Mouse (Mus musculus) lung, embryonic 14.5 days (tissue): Measurements from ENCODE around the gene Adamts3. TPM values are rescaled to one million over a fixed set of nuclear protein-coding genes. Genes with fewer than 3 reads are reported as not detected.
A peak's percentile ranks its signal among the peaks of the same experiment; 100 is the strongest.

Source experiments
- ATAC-seq: fragments of 200-750 bp; cut with Nextera tagmentation; 2 replicates; pipeline ENCODE4 v1.8.0; 2017; ENCODE audit warnings: mild to moderate bottlenecking, moderate TSS enrichment, moderate library complexity; ENCODE audit not compliant: insufficient read depth
- DNase-seq: peaks from one replicate; pipeline ENCODE4 v3.0.0-alpha.2; 2015
- H3K27ac ChIP-seq: fragments of 300-500 bp; sonication (generic); 2 replicates; pipeline ENCODE4 v1.5.1; 2014; ENCODE audit warnings: low read depth, mild to moderate bottlenecking, moderate library complexity
- H3K27me3 ChIP-seq: fragments of 300-500 bp; sonication (generic); 2 replicates; pipeline ENCODE4 v1.6.1; 2014; ENCODE audit warnings: low read length, control low read depth; ENCODE audit not compliant: insufficient read depth
- H3K36me3 ChIP-seq: fragments of 300-500 bp; sonication (generic); 2 replicates; pipeline ENCODE4 v1.6.1; 2014; ENCODE audit warnings: control low read depth; ENCODE audit not compliant: insufficient read depth
- H3K4me1 ChIP-seq: fragments of 300-500 bp; sonication (generic); 2 replicates; pipeline ENCODE4 v1.6.1; 2014; ENCODE audit warnings: antibody characterized with exemption, control low read depth; ENCODE audit not compliant: insufficient read depth
- H3K4me2 ChIP-seq: fragments of 300-500 bp; sonication (generic); 2 replicates; pipeline ENCODE4 v1.6.1; 2014; ENCODE audit warnings: mild to moderate bottlenecking
- H3K4me3 ChIP-seq: fragments of 300-500 bp; sonication (generic); 2 replicates; pipeline ENCODE4 v1.5.1; 2014; ENCODE audit warnings: low read depth, low read length
- H3K9ac ChIP-seq: fragments of 300-500 bp; sonication (generic); 2 replicates; pipeline ENCODE4 v1.6.1; 2014
- H3K9me3 ChIP-seq: fragments of 300-500 bp; sonication (generic); 2 replicates; pipeline ENCODE4 v1.6.1; 2016; ENCODE audit warnings: low read depth, low read length, control low read depth
- CTCF ChIP-seq: IDR thresholded peaks from 2 replicates; pipeline ENCODE4 v1.5.1; 2016; ENCODE audit warnings: antibody characterized with exemption, low read depth
- WGBS: fragments of 180-500 bp; shearing (Covaris S2); extraction: QIAGEN DNeasy Blood & Tissue Kit; methylation state at CpG from one replicate; pipeline ENCODE4 v1.1.7; 2014; 5-methylcytosine and 5-hydroxymethylcytosine counted together
- polyA plus RNA-seq: library from polyadenylated mRNA; unstranded; fragments of >200 nt; fragmentation: Nextera tagmentation; extraction: Ambion mirVana; gene quantifications from 2 replicates; pipeline ENCODE4 v1.2.1, GENCODE M21; 2014

The Adamts3 gene
- polyA plus RNA-seq, 1 experiment from 2014 or later: 5.9 TPM

DNA sequence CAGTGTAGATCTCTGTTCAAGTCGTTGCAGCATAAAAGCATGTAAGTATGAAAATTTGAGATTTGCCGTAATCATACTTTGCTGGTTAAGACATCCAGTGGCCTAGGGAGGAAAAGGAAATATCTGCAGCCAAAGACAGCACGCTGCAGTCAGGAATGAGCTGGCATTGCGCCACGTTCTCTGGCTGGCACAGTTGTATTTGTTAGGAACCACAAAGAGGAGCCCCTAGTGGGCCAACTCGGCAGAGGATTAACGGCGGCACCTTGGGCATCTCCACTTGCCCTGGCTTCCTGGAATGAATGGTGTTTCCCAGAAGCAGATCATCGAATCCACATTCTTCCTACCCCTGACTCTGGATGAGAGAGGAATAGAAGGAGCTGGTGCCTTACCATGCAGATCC is 14.4 kb upstream of the Adamts3 start:
- H3K4me1 ChIP-seq: no peaks in the 10 kb centered on the region
- DNase-seq (peak; percentile 78), ATAC-seq (0 out of 2 replicates have a peak, but pooled peaks have one; percentile 49)
- H3K9me3 ChIP-seq: no peaks in the 10 kb centered on the region
- 52% methylated on average over 9 of the region's 9 CpGs for WGBS
- peak; percentile 19; the same call in 1 of the 2 replicates for TF ChIP-seq CTCF
- no peak overlapping the region for H3K4me2 ChIP-seq
- no peak overlapping the region for H3K9ac ChIP-seq
- no peak overlapping the region for H3K4me3 ChIP-seq
- no peak overlapping the region for H3K27ac ChIP-seq
- H3K36me3 ChIP-seq: no peaks in the 10 kb centered on the region
- H3K27me3 ChIP-seq: no peaks in the 10 kb centered on the region

GRCm38 (mm10) chr5:89895520-89895919 is 12.4 kb upstream of the Adamts3 start:
- H3K27ac ChIP-seq: no peak overlapping the region
- ATAC-seq (no peak), DNase-seq (no peak)
- no peak overlapping the region for H3K9ac ChIP-seq
- WGBS: 69% methylated on average over 7 of the region's 7 CpGs
- H3K4me3 ChIP-seq: no peak overlapping the region
- no peak for TF ChIP-seq CTCF
- no peaks in the 10 kb centered on the region for H3K9me3 ChIP-seq
- H3K4me1 ChIP-seq: no peaks in the 10 kb centered on the region
- no peak overlapping the region for H3K4me2 ChIP-seq
- H3K36me3 ChIP-seq: no peaks in the 10 kb centered on the region
- no peaks in the 10 kb centered on the region for H3K27me3 ChIP-seq

GRCm38 (mm10) chr5:89884991-89885390 is 1.9 kb upstream of the Adamts3 start:
- no peaks in the 10 kb centered on the region for H3K4me1 ChIP-seq
- TF ChIP-seq CTCF: no peak
- H3K4me2 ChIP-seq: no peak overlapping the region
- no peak overlapping the region for H3K27ac ChIP-seq
- no peak for DNase-seq
- no peak overlapping the region for H3K4me3 ChIP-seq
- ATAC-seq: no peak
- no peak overlapping the region for H3K9ac ChIP-seq
- no peaks in the 10 kb centered on the region for H3K27me3 ChIP-seq
- 54% methylated on average over 4 of the region's 4 CpGs for WGBS
- H3K9me3 ChIP-seq: no peaks in the 10 kb centered on the region
- no peaks in the 10 kb centered on the region for H3K36me3 ChIP-seq

GRCm38 (mm10) chr5:89883908-89884204 is 722 bp upstream of the Adamts3 start:
- ATAC-seq: no peak
- Histone ChIP-seq H3K9me3 (no peaks in the 10 kb centered on the region), H3K27ac (peak overlapping the region; percentile 86), H3K27me3 (no peaks in the 10 kb centered on the region), H3K4me1 (no peaks in the 10 kb centered on the region), H3K36me3 (no peaks in the 10 kb centered on the region), H3K4me2 (peak overlapping the region; percentile 100), H3K4me3 (peak overlapping the region; percentile 67), H3K9ac (peak overlapping the region; percentile 74)
- WGBS: 4% methylated on average over 8 of the region's 8 CpGs
- TF ChIP-seq CTCF: no peak
- peak; percentile 64 for DNase-seq

DNA sequence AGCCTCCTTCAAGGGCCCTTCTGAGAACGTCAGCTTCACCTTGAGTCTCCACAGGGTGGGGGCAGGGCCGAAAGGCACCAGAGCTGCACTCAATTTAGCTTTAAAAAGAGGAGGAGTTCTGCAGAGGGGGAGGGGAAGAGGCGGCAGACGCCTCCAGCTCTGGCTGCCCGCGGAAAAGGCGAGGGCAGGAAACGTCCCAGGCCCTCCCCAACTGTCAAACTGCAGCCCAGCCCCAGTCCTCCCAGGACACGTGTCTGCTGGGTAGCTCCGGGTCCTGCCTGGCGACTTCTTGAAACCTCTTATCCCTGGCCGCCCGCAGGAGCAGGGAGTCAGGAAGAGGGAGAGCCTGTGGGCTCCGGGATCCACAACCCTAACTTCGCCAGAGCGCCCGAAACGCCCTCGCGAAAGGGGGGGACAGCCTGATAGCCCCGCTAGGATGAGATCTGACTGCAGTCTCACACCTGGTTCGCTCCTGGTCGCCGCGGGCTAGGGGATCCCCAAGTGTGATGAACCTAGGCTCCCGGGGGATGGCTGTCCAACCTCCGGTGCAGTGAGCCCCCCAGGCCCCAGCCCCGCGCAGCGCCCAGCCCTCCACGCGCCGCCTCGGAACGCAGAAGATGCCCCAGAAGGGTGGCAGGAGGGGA is 921 bp downstream of the Adamts3 start:
- Histone ChIP-seq H3K9me3 (no peaks in the 10 kb centered on the region), H3K36me3 (no peaks in the 10 kb centered on the region), H3K4me3 (peak overlapping the region; percentile 67), H3K4me1 (no peaks in the 10 kb centered on the region), H3K4me2 (peak overlapping the region; percentile 100), H3K9ac (peak overlapping the region; percentile 74), H3K27ac (no peak overlapping the region), H3K27me3 (no peaks in the 10 kb centered on the region)
- no peak for TF ChIP-seq CTCF
- ATAC-seq: peak; percentile 81
- WGBS: 0% methylated on average over 33 of the region's 35 CpGs
- DNase-seq: peak; percentile 85

- TF ChIP-seq CTCF: no peak
- ATAC-seq: no peak
- no peaks in the 10 kb centered on the region for H3K36me3 ChIP-seq
These were observed 1.7 kb downstream of the Adamts3 start for GRCm38 (mm10) chr5:89881425-89881824.

GRCm38 (mm10) chr5:89878866-89879392 is 4.2 kb downstream of the Adamts3 start:
- no peak for TF ChIP-seq CTCF
- Histone ChIP-seq H3K4me3 (no peak overlapping the region), H3K27me3 (no peaks in the 10 kb centered on the region), H3K4me2 (no peak overlapping the region), H3K9me3 (no peaks in the 10 kb centered on the region), H3K27ac (no peak overlapping the region), H3K9ac (no peak overlapping the region), H3K36me3 (no peaks in the 10 kb centered on the region), H3K4me1 (no peaks in the 10 kb centered on the region)
- 75% methylated on average over 11 of the region's 11 CpGs for WGBS
- ATAC-seq: no peak
- no peak for DNase-seq

More at GRCm38 (mm10) chr5:89881425-89881824, 1.7 kb downstream of the Adamts3 start:
- Histone ChIP-seq H3K27me3 (no peaks in the 10 kb centered on the region), H3K27ac (no peak overlapping the region), H3K4me3 (peak overlapping the region; percentile 67), H3K9ac (no peak overlapping the region), H3K9me3 (no peaks in the 10 kb centered on the region), H3K4me1 (no peaks in the 10 kb centered on the region), H3K4me2 (peak overlapping the region; percentile 100)
- DNase-seq: no peak
- WGBS: 21% methylated on average over 4 of the region's 4 CpGs
